Mouse (Mus musculus): ENCODE measurements at regions not wholly inside any gene's neighbourhood (a gene's known extent, or its start where the extent isn't known, plus 50 kb on each side); places are given as distances from the start of the nearest gene placed in this dataset.

DNA sequence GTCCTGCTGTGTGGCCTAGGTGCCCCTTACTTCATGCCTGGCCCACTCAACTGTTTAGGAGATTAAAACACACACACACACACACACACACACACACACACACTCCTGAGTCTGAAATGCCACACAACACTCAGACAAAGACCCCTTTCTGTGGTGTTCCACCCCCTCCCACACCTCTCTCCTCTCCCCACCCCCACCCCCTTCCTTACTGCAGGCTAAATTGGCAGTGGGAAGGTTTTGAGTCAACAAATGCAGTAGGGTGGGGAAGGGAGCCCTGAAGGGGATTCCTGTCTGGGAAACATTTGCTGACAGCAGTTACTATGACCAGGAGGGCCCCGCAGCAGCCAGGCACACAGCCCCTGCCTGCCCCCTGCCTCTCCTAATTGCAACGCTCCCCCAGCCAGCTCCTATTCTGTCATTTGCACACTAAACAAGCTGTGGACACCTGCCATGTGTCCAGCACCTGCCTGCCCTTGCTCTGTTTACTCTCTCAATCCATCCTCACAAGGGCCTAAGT is 69.5 kb downstream of the Ephb3 start:
- intact Hi-C loops (cut with DNase I): no loop called here

DNA sequence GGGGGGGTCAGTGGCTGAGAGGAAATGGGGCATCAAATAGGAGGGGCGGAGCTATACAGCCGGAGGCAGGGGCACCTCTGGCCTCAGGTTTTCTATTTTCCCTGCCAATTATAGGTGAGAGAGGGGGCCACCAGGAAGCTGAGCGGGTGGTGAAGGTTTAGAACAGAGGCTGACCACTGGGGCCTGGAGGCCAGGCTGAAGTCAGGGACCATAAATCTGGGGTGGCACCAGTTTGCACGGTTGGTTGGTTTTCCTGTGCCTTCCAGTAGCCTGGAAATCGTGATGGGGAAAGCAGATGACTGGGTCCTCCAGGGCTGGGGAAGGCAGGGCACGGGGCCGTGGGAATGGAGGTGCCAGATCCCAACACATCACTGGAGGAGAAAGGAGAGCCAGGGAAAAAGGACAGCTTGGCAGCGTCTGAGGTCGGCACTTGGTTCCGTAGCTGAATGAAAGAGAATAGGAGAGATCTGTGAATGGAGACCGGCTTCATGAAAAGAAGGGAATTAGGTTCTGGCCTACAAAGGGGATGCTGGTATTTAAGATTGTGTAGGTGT is 73.3 kb downstream of the Ephb3 start:
- intact Hi-C loops (cut with DNase I): no loop called here
- no peak for DNase-seq

More for the DNA sequence above, 69.5 kb downstream of the Ephb3 start:
- no peak for DNase-seq

DNA sequence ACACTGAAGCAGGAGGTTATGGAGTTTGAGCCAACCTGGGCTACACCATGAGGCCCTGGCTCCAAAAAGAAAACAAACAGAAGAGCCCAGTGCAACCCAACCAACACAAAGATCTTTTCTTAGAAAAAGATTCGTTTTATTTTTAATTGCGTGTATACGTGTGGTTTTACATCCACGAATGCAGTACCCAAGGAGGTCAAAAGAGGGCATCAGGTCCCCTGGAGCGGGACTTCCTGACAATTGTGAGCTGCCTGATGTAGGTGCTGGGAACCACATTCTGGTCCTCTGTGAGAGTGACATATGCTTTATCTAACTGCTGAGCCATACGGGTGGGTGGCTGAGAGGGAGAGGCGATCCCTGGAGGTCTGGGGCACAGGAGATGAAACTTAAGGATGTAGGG is 73.8 kb downstream of the Ephb3 start:
- DNase-seq: no peak
- intact Hi-C loops (cut with DNase I): no loop called here

DNA sequence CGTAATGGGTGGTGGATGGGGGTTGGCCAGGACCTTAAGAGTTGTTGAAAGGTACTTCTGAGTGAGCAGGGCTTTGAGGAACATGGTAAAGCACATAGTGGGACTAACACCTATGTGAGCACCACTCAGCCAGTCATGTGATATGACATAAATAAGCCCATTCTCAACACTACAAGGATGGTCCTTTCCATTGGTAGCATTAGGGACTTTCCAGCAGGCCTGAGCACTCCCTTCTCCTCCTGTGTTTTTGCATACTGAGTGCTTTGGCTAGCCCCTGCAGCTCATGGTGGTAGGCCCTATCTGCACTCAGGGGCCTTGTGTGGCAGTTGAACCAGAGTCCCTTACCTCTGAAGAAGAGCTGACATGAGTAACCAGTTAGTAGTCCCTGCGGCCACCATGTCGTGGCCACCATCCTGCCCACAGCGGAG is 75.7 kb downstream of the Ephb3 start:
- no peak for DNase-seq
- intact Hi-C loops (cut with DNase I): no loop called here

DNA sequence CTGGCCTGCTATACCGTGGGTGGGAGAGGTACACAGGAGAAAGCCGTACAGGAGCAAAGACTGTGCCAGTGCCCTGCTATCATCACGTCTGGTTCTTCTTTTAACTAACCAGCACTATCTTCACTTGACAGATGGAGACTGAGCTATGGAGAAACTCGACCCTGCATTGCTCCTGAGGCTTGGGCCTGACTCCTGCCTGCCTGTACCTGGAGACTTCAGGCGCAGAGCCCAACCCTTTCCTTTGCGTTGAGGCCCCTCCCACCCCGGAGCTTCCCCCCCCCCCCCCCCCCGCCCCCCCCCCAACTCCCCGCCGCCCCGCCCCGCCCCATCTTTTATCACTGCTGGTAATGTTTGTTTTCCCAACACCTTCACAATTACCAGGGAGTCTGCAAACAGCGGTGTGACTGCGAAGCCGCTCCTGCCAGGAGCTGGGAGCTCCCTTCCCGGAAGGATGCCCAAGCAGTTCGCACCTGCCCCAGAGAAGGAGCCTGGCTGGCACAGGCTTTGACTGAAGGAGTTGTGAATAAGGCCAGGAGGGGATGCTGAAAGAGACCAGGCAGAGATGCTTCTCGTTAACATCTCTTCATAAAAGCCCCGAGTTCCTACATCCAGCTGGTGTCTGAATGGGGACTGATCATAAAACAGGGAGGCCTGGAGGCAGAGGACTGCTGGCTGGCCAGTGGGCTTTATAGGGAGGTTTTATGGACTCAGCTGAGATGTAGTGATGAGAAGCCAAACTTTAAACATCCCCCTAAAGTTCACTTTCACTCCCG is 77.6 kb downstream of the Ephb3 start:
- intact Hi-C loops (cut with DNase I): no loop called here
- DNase-seq: no peak

DNA sequence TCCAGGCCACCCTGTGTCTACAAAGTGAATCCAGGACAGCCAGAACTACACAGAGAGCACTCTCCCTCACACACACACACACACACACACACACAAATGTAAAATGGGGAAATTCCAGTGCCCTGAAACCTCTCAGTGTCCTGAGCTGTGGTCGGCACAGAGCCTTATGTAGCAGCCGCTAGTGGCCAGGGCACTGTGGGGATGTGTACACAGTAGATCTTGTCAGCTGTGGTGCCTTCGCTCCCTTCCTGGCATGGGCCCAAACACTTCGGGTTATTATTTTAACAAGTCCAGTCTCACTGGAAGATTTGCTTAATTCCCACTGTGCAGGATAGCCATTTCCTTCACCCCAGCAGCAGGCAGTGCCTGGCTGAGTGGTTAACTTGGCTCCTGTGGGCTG is 81.5 kb downstream of the Ephb3 start:
- intact Hi-C loops (cut with DNase I): no loop called here
- peak in 1 of 2 experiments; percentile 27 for DNase-seq

DNA sequence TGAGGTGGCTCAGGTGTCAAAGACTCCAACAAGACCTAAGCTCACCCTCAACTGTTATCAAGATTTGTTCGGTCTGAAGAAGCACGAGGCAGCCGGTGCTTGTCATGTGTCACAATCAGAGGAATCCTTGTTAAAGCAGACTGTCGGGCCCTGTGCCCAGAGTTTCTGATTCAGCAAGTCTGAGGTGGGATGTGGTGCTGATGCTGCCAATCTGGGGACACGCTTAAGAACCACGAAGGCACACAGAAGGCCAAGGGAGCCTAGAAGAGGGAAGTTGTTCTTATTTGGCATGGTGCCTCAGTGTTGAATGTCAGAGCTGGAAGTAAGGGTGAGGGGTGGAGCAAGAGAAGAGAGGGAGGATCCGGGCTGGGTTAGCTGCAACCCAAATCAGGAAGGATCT is 85.0 kb downstream of the Ephb3 start:
- DNase-seq: peak; percentile 41 to 43
- intact Hi-C loops (cut with DNase I): no loop called here

DNA sequence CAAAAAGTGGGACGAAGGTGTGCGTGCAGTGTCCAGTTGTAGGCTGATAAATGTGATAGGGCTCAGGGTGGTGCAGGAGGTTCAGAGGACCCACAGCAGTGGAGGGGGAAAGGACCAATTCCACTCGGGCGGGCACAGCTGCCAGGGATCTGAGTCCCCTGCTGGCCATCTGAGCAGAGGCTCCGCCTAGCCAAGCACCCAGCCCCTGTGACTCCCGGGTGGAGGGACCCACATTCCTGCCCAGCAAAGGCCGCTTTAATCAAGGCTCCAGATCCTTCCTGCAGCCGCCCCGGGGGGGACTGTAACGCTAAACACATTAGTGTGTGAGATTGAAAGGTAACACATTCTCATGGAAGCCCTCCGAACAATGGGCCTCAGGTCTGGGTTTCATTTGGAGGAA is 88.5 kb downstream of the Ephb3 start:
- DNase-seq: no peak
- intact Hi-C loops (cut with DNase I): loop anchor here (5.0 kb wide), 1 partner anchor 46 kb away; no protein-coding TSS in a partner anchor

DNA sequence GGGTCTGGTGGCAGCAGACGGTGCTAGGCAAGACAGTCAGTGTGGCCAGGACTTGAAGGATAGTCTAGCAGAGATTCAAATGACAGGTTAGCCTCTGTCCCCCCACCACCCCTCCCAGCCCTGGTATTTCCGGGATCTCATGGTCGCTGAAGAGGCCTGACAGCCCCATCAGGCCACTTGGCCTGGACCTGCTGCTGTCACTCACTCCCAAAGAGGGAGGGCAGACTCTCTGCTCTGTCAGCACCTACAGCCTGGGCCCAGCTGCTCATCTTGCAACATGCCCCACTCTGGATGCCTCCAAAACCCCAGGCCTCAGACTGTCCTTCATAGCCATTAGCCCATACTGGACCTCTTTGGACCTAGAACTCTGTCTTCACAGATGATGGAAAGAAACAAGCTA is 89.0 kb downstream of the Ephb3 start:
- intact Hi-C loops (cut with DNase I): loop anchor here (5.0 kb wide), 1 partner anchor 46 kb away; no protein-coding TSS in a partner anchor
- DNase-seq: peak; percentile 33 to 47

DNA sequence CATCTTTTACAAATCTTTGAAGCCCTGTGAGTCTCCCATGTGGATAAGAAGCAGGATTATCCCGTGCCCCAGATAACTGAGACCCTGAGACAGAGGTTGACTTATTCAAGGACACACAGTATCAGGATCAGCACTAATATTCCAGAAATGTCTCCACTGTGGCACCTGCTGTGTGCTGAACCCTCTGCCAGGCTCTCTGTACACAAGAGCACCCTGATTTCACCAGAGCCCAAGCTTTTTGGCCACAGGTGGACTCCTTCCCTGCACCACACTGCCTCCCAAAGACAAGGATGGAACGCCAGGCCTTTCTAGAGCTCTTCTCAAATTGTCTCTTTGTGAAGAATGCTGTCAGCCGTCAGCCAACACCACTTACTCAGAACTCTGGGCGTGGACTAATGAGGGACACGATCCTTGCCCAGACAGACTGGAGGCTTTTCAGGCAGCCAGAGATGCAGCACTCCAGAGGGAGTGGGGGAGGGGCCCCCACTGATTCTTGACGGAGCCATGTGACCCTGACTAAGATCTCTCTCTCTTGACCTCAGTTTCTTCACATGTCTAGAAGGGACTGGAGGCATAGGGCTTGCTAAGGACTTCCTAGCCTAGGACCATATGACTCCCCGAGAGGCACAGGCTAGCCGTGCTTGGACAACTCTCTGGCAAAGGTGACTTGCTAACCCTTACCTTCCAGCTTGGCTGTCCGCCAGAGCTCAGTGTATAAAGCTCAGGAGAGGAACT is 90.3 kb downstream of the Ephb3 start:
- peak; percentile 82 to 84 for DNase-seq
- intact Hi-C loops (cut with DNase I): loop anchor here (2.0 to 5.0 kb wide), 2 partner anchors 48 to 90 kb away; partner anchors contain the start of gene Ephb3

DNA sequence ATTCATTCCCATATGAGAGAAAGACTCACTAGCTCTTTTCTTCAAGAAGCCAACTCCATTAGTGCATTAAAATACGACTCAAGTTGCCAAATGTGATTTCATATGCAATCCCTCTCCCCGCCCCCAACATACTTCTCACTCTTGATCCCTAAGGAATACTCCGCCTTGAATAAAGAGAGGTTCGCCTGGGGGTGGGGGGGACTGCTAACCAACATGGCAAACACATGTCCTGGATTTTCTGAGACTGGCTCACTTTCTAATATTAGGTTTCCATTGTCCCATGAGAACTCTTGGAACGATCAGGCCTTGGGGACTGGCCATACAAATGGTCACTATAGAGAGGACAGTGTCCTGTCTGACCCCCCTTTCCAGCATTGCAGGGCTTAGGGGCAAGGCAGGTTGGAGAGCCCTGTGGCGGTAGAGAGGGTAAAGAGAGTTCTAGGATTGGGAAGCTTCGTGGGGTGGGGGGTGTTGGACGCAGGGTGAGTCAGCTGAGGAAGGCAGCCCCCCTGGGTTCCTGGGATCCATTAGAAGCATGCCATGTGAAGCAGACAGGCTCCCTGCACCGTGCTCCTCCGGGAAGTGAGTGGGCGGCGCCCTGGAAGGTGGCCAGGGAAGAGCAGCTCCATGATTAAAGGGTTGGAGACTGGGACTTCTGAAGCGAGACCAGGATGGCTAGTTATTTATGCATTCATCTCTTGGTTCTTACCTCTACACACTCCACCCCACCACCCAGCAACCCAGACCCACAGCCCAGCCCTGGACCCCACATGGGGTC is 91.6 kb downstream of the Ephb3 start:
- peak; percentile 62 to 65 for DNase-seq
- intact Hi-C loops (cut with DNase I): loop anchor here (2.0 kb wide), 1 partner anchor 91 kb away; the partner anchor contains the start of gene Ephb3

DNA sequence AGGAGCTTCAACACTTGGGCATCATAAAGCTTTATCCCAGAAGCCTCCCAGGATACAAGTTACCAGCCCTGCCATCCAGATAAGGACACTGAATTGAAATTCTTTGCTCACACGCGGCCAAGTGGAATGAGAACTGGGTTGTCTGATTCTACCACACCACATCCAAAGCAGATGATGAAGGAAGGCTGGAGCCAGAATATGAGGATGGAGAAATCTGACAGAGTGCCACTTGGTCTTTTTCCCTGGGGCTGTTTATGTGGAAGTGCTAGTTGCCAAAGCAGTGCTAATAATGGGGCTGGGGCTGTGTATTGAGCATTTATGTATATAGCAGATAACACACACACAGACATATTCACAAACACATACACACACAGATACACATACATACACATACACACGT is 92.2 kb downstream of the Ephb3 start:
- intact Hi-C loops (cut with DNase I): no loop called here

DNA sequence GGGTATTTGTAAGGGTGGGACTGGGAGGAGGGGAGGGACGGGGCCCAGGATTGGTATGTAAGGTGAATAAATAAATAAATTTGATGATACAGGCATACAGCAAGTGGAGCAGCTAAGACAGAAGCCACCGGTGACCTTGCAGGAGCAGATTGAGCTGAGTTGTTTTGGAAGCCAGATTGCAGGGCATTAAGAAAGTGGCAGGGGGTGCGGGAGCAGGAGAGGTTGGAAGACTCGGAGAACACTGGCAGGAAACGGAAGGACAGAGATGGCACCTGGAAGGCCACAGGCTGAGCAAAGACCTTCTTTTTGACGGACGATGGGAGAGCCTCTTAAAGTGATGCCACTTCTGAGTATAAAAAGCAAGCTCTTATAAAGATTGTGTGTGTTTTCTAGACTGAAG is 94.3 kb downstream of the Ephb3 start:
- no peak for DNase-seq
- intact Hi-C loops (cut with DNase I): no loop called here

More for the DNA sequence above, 92.2 kb downstream of the Ephb3 start:
- DNase-seq: no peak

DNA sequence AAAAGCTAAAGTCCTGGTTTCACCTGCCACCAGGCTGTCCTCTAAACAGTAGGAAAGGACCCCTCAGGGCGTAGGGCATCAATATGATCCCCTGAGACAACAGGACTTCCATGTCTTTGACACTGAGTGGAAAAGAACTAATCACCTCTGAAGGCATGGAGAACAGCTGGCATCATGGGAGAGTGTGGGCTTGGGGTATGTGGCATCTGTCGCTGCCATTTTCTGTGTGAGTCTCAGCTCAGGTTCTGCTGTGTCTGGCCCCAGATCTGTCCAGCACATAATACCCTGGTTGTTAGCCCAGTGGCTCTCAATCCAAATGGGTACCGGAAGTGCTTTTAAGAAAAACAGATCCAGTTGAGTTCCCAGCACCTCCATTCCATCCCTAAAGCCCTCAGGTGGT is 101.3 kb downstream of the Ephb3 start:
- intact Hi-C loops (cut with DNase I): no loop called here
- DNase-seq: no peak

DNA sequence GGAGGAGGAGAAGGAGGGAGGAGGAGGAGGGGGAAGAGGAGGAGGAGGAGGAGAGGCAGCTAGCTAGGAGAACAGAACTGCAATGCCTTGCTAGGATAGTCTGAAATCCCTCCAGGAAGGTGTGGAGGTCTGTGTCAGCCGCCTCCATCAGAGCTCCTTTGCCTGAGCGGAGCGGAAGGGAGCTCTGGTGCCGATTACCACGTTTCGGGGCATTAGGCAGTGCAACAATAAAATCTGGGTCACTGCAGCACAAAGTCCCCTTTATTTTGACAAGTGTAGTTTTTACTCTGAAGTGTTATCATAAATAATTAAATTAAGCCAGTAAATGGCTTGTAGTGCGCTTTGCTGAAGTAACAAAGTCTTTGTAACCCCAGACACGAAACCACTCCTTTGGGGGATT is 104.0 kb downstream of the Ephb3 start:
- DNase-seq: no peak
- intact Hi-C loops (cut with DNase I): no loop called here

DNA sequence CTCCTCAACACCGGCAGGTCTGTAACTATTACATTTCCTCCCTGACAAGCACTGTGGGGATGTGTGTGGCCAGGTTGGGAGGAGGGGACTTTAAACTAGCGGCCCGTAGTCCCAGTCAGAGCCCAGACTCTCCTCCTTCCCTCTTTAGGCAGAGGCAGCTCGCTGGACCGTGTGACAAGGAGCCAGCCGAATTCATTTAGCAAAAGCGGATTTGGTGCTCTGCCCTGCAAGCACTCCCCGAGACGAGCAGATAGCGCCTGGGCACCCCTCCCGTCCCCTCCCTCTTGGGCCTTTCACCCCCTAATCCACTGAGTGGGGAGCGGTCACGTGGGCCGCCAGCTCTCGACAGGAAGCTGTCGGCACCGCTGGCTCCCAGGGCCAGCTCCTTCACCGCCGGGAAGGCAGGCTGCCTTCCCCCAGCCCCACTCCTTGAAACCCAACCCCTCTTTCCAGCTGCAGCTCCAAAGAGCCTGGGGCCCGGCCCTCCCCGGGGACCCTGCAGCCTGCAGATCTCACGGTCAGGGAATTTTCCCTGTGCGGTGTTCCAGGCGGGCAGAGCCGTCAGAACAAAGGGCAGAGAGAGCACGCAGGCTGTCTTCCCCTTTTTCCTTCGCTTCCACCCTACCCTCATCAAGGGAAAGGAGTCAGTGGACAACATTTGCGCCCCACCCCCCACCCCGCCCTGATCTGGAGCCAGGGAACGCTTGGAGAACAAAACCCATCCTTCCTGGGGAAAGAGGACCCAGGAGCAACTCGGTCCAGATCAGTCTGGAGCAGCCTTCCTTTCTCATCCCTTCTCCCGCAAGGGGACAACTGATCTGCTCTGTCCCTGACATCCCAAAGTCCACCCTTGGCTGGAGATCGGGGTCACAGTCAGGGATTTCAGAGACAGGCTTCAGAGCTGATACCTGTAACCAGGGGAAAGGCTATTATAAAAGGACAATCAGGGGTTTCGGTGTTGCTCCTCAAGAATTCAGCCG is 106.4 kb downstream of the Ephb3 start:
- intact Hi-C loops (cut with DNase I): no loop called here
- DNase-seq: peak; percentile 82

DNA sequence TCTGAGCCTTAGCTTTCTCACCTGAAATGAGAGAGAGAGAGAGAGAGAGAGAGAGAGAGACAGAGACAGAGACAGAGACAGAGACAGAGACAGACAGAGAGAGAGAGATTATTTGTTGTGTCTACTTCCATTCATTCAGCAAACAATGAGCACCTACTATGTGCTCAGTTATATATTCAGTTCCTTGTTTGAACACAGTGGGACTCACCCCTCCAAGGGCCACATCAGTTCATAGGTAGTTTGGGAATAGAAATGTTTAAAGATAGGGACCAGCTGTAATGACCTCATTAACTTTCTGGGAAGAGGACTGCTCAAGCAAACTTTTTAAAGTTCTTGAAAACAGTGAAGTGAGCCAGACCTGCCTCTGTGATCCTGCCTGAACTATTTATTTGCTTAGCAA is 107.2 kb downstream of the Ephb3 start:
- DNase-seq: no peak
- intact Hi-C loops (cut with DNase I): no loop called here

DNA sequence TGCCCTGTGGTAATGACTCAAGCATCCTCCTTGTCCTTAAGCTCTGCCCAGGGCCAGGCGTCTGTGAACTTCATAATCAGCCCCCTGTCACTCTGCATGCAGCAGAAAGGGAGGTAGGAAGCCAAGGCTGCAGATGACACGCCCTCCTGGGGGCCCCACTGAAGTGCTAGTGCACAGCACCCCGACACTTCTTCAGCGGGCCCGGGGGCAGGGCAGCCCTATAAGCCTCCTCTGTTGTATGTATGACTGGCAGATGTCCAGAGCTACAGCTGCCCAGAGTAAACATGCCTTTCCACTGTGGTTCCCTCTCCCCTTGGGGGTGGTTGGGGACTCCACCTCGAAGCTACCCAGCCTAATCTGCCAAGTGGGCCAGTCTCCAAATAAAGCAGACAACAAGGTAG is 107.2 kb upstream of the Vps8 start:
- DNase-seq: no peak
- intact Hi-C loops (cut with DNase I): no loop called here

DNA sequence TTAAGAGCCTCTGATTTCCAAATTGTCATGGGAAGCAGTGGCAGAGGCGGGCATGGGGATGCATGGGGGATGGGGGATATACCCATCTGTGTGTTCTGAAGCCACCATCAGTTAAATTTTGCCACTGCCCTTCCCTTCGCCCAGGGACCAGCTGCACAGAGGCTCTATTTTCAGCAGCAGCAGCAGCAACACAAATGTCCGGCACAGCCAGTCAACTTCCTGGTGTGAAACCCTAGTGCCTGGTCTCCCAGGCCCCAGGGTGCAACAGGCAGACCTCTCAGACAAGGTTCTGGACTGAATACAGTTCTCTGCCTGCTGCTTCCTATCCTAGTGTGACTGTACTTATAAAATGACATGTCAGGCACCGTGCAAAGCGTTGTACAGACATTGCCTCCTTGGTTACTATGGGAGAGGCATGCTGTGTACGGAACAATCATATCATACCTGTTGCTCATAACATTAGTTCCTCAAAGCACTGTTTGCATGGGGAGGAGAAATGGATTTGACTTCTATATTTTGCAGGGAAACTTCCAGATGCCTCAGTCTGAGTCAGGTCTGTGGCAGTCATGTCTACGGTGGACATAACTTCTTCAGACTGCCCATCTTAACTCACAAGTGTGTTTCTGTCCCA is 104.8 kb upstream of the Vps8 start:
- intact Hi-C loops (cut with DNase I): no loop called here
- peak; percentile 41 to 48 for DNase-seq
